Mouse (Mus musculus) stomach, embryonic 14.5 days (tissue): ENCODE measurements around the gene Gse1. TPM values are rescaled to one million over a fixed set of nuclear protein-coding genes. Genes with fewer than 3 reads are reported as not detected.

Experiments
- ATAC-seq: fragments of 200-750 bp; cut with Nextera tagmentation; 2 replicates; pipeline ENCODE4 v1.8.0; 2017; ENCODE audit warnings: low read depth, moderate TSS enrichment; ENCODE audit not compliant: insufficient number of reproducible peaks, insufficient read depth, low FRiP score
- H3K27ac ChIP-seq: fragments of 300-500 bp; sonication (generic); 2 replicates; pipeline ENCODE4 v1.5.1; 2014; ENCODE audit warnings: mild to moderate bottlenecking, low read length, moderate library complexity, mixed read lengths
- H3K27me3 ChIP-seq: fragments of 300-500 bp; sonication (generic); 2 replicates; pipeline ENCODE4 v1.6.1; 2014; ENCODE audit warnings: low read length, control low read depth, mixed read lengths; ENCODE audit not compliant: control insufficient read depth, insufficient read depth
- H3K36me3 ChIP-seq: fragments of 300-500 bp; sonication (generic); 2 replicates; pipeline ENCODE4 v1.6.1; 2014; ENCODE audit warnings: mild to moderate bottlenecking, control low read depth, low read length, moderate library complexity, mixed read lengths; ENCODE audit not compliant: control insufficient read depth, insufficient read depth
- H3K4me1 ChIP-seq: fragments of 300-500 bp; sonication (generic); 2 replicates; pipeline ENCODE4 v1.6.1; 2014; ENCODE audit warnings: low read length, control low read depth, mixed read lengths; ENCODE audit not compliant: control insufficient read depth, insufficient read depth
- H3K4me2 ChIP-seq: fragments of 300-500 bp; sonication (generic); replicated peaks from 2 replicates; pipeline ENCODE4 v1.6.1; 2014; ENCODE audit warnings: low read depth, low read length, control low read depth
- H3K4me3 ChIP-seq: fragments of 300-500 bp; sonication (generic); 2 replicates; pipeline ENCODE4 v1.5.1; 2014; ENCODE audit warnings: low read depth, low read length, control low read depth
- H3K9ac ChIP-seq: fragments of 300-500 bp; sonication (generic); replicated peaks from 2 replicates; pipeline ENCODE4 v1.6.1; 2014; ENCODE audit warnings: low read depth, mild to moderate bottlenecking, control low read depth, low read length, moderate library complexity, mixed read lengths
- H3K9me3 ChIP-seq: fragments of 300-500 bp; sonication (generic); 2 replicates; pipeline ENCODE4 v1.6.1; 2016; ENCODE audit warnings: low read depth, low read length, control low read depth; ENCODE audit not compliant: control insufficient read depth
- WGBS: fragments of 180-500 bp; shearing (Covaris S2); extraction: QIAGEN DNeasy Blood & Tissue Kit; methylation state at CpG from one replicate; pipeline ENCODE4 v1.1.7; 2014; 5-methylcytosine and 5-hydroxymethylcytosine counted together
- polyA plus RNA-seq: library from polyadenylated mRNA; unstranded; fragments of >200 nt; fragmentation: Nextera tagmentation; extraction: Ambion mirVana; gene quantifications from 2 replicates; pipeline ENCODE4 v1.2.1, GENCODE M21; 2014

The Gse1 gene
- polyA plus RNA-seq, 1 experiment from 2014 or later, result 11.1 TPM

DNA sequence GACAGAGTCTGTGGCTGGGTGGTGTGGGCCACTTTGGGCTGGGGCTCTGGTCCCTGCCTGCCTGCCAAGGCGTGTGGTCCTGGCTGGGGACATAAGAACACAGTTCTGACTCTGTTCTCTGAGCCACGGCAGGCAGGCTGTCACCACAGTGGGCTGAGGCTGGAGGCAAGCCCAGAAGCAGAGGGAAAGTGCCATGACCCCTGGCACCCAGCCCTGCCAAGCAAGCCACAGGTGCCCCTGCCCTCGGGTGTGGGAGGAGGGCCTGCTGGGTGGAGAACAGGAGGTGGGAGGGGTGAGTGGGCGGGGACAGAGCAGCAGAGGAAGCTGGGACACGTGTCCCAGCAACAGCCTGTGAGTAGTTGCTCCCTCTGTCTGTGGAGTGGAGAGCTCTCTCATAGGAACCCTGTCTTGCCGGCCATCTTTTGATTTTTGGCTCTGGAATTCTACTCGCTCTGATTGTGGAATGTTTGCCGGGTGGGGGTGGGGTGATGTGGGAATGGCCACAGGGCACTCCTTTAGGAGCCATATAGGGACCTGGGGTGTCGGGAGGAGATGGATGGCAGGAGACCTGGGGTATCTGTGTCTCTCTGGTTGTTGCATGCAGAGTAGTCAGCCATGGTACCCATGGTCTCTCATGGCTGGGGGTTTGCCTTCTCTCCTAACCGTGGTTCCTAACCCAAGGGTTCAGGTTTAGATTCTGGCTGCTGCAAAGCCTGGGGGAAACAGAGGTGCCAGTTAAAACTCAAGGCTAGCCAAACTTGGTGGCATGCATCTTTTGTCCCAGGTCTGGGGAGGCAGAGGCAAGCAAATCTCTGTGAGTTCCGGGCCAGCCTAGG is 140.8 kb downstream of the Gse1 start:
- Histone ChIP-seq H3K9ac (no peak overlapping the region), H3K4me1 (peaks cover 41% of the 10 kb centered on the region), H3K4me2 (no peak overlapping the region), H3K4me3 (no peak overlapping the region), H3K27ac (peak overlapping the region; percentile 66), H3K27me3 (no peaks in the 10 kb centered on the region), H3K9me3 (no peaks in the 10 kb centered on the region), H3K36me3 (no peaks in the 10 kb centered on the region)
- ATAC-seq, result peak; percentile 65
- WGBS, result 23% methylated on average over 11 of the region's 11 CpGs

- Histone ChIP-seq H3K4me3 (no peak overlapping the region), H3K4me1 (peaks cover 45% of the 10 kb centered on the region), H3K27me3 (no peaks in the 10 kb centered on the region), H3K36me3 (no peaks in the 10 kb centered on the region), H3K9ac (no peak overlapping the region), H3K27ac (no peak overlapping the region), H3K4me2 (no peak overlapping the region), H3K9me3 (no peaks in the 10 kb centered on the region)
- ATAC-seq, result no peak
- whole genome bisulfite sequencing, result 61% methylated on average over 7 of the region's 7 CpGs
Measured at GRCm38 (mm10) chr8:120369956-120370355, 141.7 kb downstream of the Gse1 start.

- Histone ChIP-seq H3K4me3 (no peak overlapping the region), H3K36me3 (no peaks in the 10 kb centered on the region), H3K9me3 (no peaks in the 10 kb centered on the region), H3K4me1 (peaks cover 44% of the 10 kb centered on the region), H3K4me2 (no peak overlapping the region), H3K9ac (no peak overlapping the region), H3K27me3 (no peaks in the 10 kb centered on the region), H3K27ac (no peak overlapping the region)
- WGBS, result 72% methylated on average over 4 of the region's 4 CpGs
- no peak for ATAC-seq
Measured at GRCm38 (mm10) chr8:120370461-120370860, 142.2 kb downstream of the Gse1 start.

GRCm38 (mm10) chr8:120371146-120371545 is 142.9 kb downstream of the Gse1 start:
- Histone ChIP-seq H3K9ac (no peak overlapping the region), H3K9me3 (no peaks in the 10 kb centered on the region), H3K27me3 (no peaks in the 10 kb centered on the region), H3K36me3 (no peaks in the 10 kb centered on the region), H3K4me3 (no peak overlapping the region), H3K27ac (no peak overlapping the region), H3K4me2 (no peak overlapping the region), H3K4me1 (peaks cover 46% of the 10 kb centered on the region)
- no peak for ATAC-seq
- 67% methylated on average over 5 of the region's 5 CpGs for WGBS

DNA sequence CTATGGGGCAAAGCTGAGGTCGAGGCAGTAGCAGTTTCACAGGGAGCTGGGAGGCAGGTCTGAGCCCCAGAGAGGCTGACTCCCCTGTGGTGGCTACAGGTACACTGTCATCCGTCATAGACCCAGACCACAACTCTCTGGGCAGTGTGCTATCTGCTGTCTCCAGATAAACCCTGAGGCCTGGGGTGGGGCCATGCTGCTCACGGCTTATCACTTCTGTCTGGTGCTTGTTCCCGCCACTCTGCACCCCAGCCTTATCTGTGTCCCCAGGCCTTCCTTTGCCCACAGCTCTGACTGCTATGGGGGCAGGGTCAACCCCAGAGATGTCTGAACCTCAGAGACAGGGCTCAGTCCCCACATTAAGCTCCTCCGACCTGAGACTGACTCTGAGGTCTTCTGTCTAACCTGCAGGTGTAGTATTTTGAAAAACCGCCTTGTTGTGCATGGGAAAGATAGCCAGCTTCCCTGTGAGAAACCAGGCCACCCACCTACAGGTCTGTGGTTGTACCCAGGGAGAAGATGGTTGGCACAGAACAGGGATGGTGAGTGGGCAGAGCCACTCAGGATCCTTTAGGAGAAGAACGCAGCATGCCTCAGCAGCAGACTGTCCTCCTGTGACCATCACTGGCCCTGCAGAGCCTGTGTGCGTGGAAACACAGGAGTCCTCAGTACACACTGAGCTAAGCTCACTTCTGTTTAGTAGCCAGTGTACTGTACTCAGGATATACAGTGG is 143.6 kb downstream of the Gse1 start:
- peaks cover 48% of the 10 kb centered on the region for H3K4me1 ChIP-seq
- peak; percentile 60; the same call in 1 of the 2 replicates for ATAC-seq
- WGBS, result 61% methylated on average over 8 of the region's 8 CpGs
- no peak overlapping the region for H3K4me3 ChIP-seq
- no peaks in the 10 kb centered on the region for H3K9me3 ChIP-seq
- H3K27ac ChIP-seq, result no peak overlapping the region
- no peak overlapping the region for H3K9ac ChIP-seq
- H3K4me2 ChIP-seq, result no peak overlapping the region
- no peaks in the 10 kb centered on the region for H3K27me3 ChIP-seq
- H3K36me3 ChIP-seq, result no peaks in the 10 kb centered on the region

- H3K9ac ChIP-seq, result no peak overlapping the region
- no peaks in the 10 kb centered on the region for H3K36me3 ChIP-seq
- no peak overlapping the region for H3K4me3 ChIP-seq
- no peaks in the 10 kb centered on the region for H3K9me3 ChIP-seq
- no peak overlapping the region for H3K27ac ChIP-seq
- peaks cover 46% of the 10 kb centered on the region for H3K4me1 ChIP-seq
- no peak overlapping the region for H3K4me2 ChIP-seq
- H3K27me3 ChIP-seq, result no peaks in the 10 kb centered on the region
- 89% methylated on average over 6 of the region's 6 CpGs for WGBS
- ATAC-seq, result no peak
Measured at GRCm38 (mm10) chr8:120372684-120373083, 144.4 kb downstream of the Gse1 start.

DNA sequence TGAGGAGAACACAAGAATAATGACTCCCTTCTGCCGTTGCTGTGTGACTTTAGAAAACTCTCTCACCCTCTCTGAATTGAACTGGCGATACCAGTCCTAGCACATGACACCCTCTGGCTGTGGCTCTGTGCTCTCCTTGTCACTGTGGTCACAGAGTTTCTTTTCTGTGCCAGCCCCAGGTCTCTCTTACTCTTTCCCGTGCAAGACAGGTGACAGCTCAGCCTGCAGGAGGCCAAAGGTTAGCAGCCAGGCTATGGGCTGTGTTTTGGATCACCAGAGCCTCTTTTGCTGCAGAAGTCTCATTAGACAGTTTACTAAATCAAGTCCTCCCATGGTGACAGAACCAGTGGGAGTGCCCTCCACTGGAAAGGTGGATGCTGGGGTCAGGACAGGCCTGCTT is 145.4 kb downstream of the Gse1 start:
- H3K36me3 ChIP-seq, result no peaks in the 10 kb centered on the region
- H3K9me3 ChIP-seq, result no peaks in the 10 kb centered on the region
- peaks cover 47% of the 10 kb centered on the region for H3K4me1 ChIP-seq
- peak overlapping the region; percentile 36 for H3K27ac ChIP-seq
- no peaks in the 10 kb centered on the region for H3K27me3 ChIP-seq
- H3K4me3 ChIP-seq, result no peak overlapping the region
- H3K9ac ChIP-seq, result no peak overlapping the region
- ATAC-seq, result no peak
- no peak overlapping the region for H3K4me2 ChIP-seq
- 58% methylated on average over 3 of the region's 3 CpGs for WGBS

DNA sequence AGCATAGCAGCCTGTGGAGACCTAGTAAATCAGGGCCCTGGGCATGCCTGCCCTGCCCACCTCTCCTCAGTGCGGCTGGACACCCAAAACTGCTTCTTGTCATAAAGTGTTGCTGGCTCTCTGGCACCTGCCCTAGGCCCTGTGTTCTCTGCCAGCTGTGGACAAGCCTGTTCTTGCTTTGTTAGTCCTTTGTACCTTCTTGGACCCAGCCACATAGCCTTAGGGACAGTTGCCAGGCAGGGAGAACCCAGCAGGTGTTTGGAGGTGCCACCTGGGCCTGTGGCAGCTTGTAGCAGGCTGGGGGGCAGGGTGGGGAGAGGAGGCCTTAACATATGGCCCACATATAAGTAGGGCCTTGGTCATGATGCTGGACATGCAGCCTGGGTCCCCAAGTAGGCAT is 145.8 kb downstream of the Gse1 start:
- peaks cover 42% of the 10 kb centered on the region for H3K4me1 ChIP-seq
- no peak overlapping the region for H3K9ac ChIP-seq
- no peak overlapping the region for H3K4me3 ChIP-seq
- no peak overlapping the region for H3K4me2 ChIP-seq
- H3K9me3 ChIP-seq, result no peaks in the 10 kb centered on the region
- no peaks in the 10 kb centered on the region for H3K27me3 ChIP-seq
- WGBS, result 29% methylated on average over 1 of the region's 1 CpGs
- peak overlapping the region; percentile 36 for H3K27ac ChIP-seq
- no peak for ATAC-seq
- H3K36me3 ChIP-seq, result no peaks in the 10 kb centered on the region
